Mouse (Mus musculus): ENCODE results near the gene Gm8229. TPM values are rescaled to one million over a fixed set of nuclear protein-coding genes. Genes with fewer than 3 reads are reported as not detected.
"Not testable (repeated sequence)": the region's sequence is repeated elsewhere in the genome, so short reads cannot be mapped to it uniquely, and the experiment has no call there.

Gm8229 gene
- not detected in 2 replicates for polyA plus RNA-seq (2012; rRNA removed)

GRCm38 (mm10) chr14:44365057-44365456, at the start of gene Gm8229:
Gene Gm8229, plus strand, starts transcription at chr14:44365357.
- not testable (repeated sequence) for H3K27ac ChIP-seq (ENCODE audit: insufficient read depth, low read length); H3K27me3 ChIP-seq (ENCODE audit: control insufficient read depth, insufficient read depth, low read length); DNase-seq; H3K4me3 ChIP-seq (replicated peaks; ENCODE audit: insufficient read depth, low read depth, low read length); H3K4me1 ChIP-seq (ENCODE audit: control insufficient read depth, insufficient read depth, low read length)
- 91% methylated on average over 4 of the region's 4 CpGs for WGBS

GRCm38 (mm10) chr14:44338484-44338883, 26.7 kb upstream of the Gm8229 start, which contains the start of gene Gm5930:
Gene Gm5930, minus strand, starts transcription at chr14:44338584.
- not testable (repeated sequence) for H3K4me1 ChIP-seq (ENCODE audit: control insufficient read depth, insufficient read depth, low read length); DNase-seq; H3K27ac ChIP-seq (ENCODE audit: insufficient read depth, low read length); H3K27me3 ChIP-seq (ENCODE audit: control insufficient read depth, insufficient read depth, low read length); H3K4me3 ChIP-seq (replicated peaks; ENCODE audit: insufficient read depth, low read depth, low read length)
- no CpG with 5 or more reads among the region's 2 CpGs for WGBS

GRCm38 (mm10) chr14:44361416-44361815, 3.7 kb upstream of the Gm8229 start:
- DNase-seq; H3K27ac ChIP-seq (ENCODE audit: insufficient read depth, low read length); H3K4me3 ChIP-seq (replicated peaks; ENCODE audit: insufficient read depth, low read depth, low read length); H3K27me3 ChIP-seq (ENCODE audit: control insufficient read depth, insufficient read depth, low read length); H3K4me1 ChIP-seq (ENCODE audit: control insufficient read depth, insufficient read depth, low read length): not testable (repeated sequence)
- 36% methylated on average over 2 of the region's 2 CpGs for WGBS

GRCm38 (mm10) chr14:44362301-44362700, 2.9 kb upstream of the Gm8229 start:
- not testable (repeated sequence) for DNase-seq; H3K4me3 ChIP-seq (replicated peaks; ENCODE audit: insufficient read depth, low read depth, low read length); H3K27ac ChIP-seq (ENCODE audit: insufficient read depth, low read length); H3K4me1 ChIP-seq (ENCODE audit: control insufficient read depth, insufficient read depth, low read length); H3K27me3 ChIP-seq (ENCODE audit: control insufficient read depth, insufficient read depth, low read length)

- DNase-seq; H3K4me3 ChIP-seq (replicated peaks; ENCODE audit: insufficient read depth, low read depth, low read length); H3K27me3 ChIP-seq (ENCODE audit: control insufficient read depth, insufficient read depth, low read length); H3K4me1 ChIP-seq (ENCODE audit: control insufficient read depth, insufficient read depth, low read length); H3K27ac ChIP-seq (ENCODE audit: insufficient read depth, low read length): not testable (repeated sequence)
- WGBS: 70% methylated on average over 4 of the region's 4 CpGs
Observed at GRCm38 (mm10) chr14:44384233-44384632, 19.1 kb downstream of the Gm8229 start.

GRCm38 (mm10) chr14:44410588-44410987, 45.4 kb downstream of the Gm8229 start, which contains the start of gene Gm3371:
Gene Gm3371, minus strand, starts transcription at chr14:44410688.
- not testable (repeated sequence) for H3K4me3 ChIP-seq (replicated peaks; ENCODE audit: insufficient read depth, low read depth, low read length); H3K27me3 ChIP-seq (ENCODE audit: control insufficient read depth, insufficient read depth, low read length)
- WGBS: no CpG with 5 or more reads among the region's 2 CpGs

More at GRCm38 (mm10) chr14:44410588-44410987, 45.4 kb downstream of the Gm8229 start, which contains the start of gene Gm3371:
- not testable (repeated sequence) for H3K27ac ChIP-seq (ENCODE audit: insufficient read depth, low read length); H3K4me1 ChIP-seq (ENCODE audit: control insufficient read depth, insufficient read depth, low read length); DNase-seq

Other genes starting within 250 kb of the Gm8229 start
- gene Gm3327, start 241.5 kb upstream of the Gm8229 start, polyA plus RNA-seq (2012; rRNA removed): not detected in 2 replicates
- not detected in 2 replicates for gene Gm8212, start 167.7 kb upstream of the Gm8229 start, polyA plus RNA-seq (2012; rRNA removed)
- gene 4930503E14Rik, start 152.1 kb upstream of the Gm8229 start, polyA plus RNA-seq (2012; rRNA removed): not detected in 2 replicates
- gene Gm8220, start 79.8 kb upstream of the Gm8229 start, polyA plus RNA-seq (2012; rRNA removed): not detected in 2 replicates
- not detected in 2 replicates for gene Gm5930, start 26.8 kb upstream of the Gm8229 start, polyA plus RNA-seq (2012; rRNA removed)
- gene Gm3371, start 45.3 kb downstream of the Gm8229 start, polyA plus RNA-seq (2012; rRNA removed): not detected in 2 replicates
- gene Gm8232, start 68.3 kb downstream of the Gm8229 start, polyA plus RNA-seq (2012; rRNA removed): not detected in 2 replicates
- gene BC061237, start 127.1 kb downstream of the Gm8229 start, polyA plus RNA-seq (2012; rRNA removed): not detected in 2 replicates
- not detected in 2 replicates for gene Gm17093, start 152.9 kb downstream of the Gm8229 start, polyA plus RNA-seq (2012; rRNA removed)
- not detected in 2 replicates for gene Gm8247, start 217.8 kb downstream of the Gm8229 start, polyA plus RNA-seq (2012; rRNA removed)